Mouse (Mus musculus) small intestine, adult 2 months (tissue): Measurements from ENCODE around the gene Mboat2. TPM values are rescaled to one million over a fixed set of nuclear protein-coding genes. Genes with fewer than 3 reads are reported as not detected.

Experiments used
- H3K27ac ChIP-seq: fragments of 200-500 bp; 2 replicates; pipeline ENCODE4 v1.5.1; 2012; ENCODE audit warnings: low read depth, low read length, control low read depth, inconsistent platforms; ENCODE audit not compliant: insufficient read depth
- H3K27me3 ChIP-seq: fragments of 200-500 bp; 2 replicates; pipeline ENCODE4 v1.6.1; 2012; ENCODE audit warnings: mild to moderate bottlenecking, moderate library complexity, low read length, inconsistent platforms; ENCODE audit not compliant: control insufficient read depth, insufficient read depth
- H3K36me3 ChIP-seq: fragments of 200-500 bp; 2 replicates; pipeline ENCODE4 v1.6.1; 2012; ENCODE audit warnings: mild to moderate bottlenecking, low read length, control low read depth, inconsistent platforms; ENCODE audit not compliant: control insufficient read depth, insufficient read depth
- H3K4me1 ChIP-seq: fragments of 200-500 bp; 2 replicates; pipeline ENCODE4 v1.6.1; 2012; ENCODE audit warnings: low read length, inconsistent platforms, mixed read lengths; ENCODE audit not compliant: control insufficient read depth, insufficient read depth, insufficient read length
- H3K4me3 ChIP-seq: fragments of 200-500 bp; 2 replicates; pipeline ENCODE4 v1.5.1; 2012; ENCODE audit warnings: low read depth, mild to moderate bottlenecking, control low read depth, inconsistent platforms, low read length, moderate library complexity
- CTCF ChIP-seq: fragments of 200-500 bp; IDR thresholded peaks from 2 replicates; pipeline ENCODE4 v1.5.1; 2012; ENCODE audit warnings: low read depth, mild to moderate bottlenecking, control low read depth, inconsistent platforms, low read length, moderate library complexity, mixed read lengths; ENCODE audit not compliant: insufficient replicate concordance, insufficient read length; ENCODE audit errors: extremely low read depth
- POLR2A ChIP-seq: fragments of 200-500 bp; IDR thresholded peaks from 2 replicates; pipeline ENCODE4 v1.6.1; 2012; ENCODE audit warnings: low read depth, mild to moderate bottlenecking, control low read depth, inconsistent platforms, low read length, moderate library complexity
- WGBS: fragments of 180-500 bp; shearing (Covaris S2); methylation state at CpG from one replicate; pipeline ENCODE4 v1.1.7; 2018; 5-methylcytosine and 5-hydroxymethylcytosine counted together
- polyA plus RNA-seq: library from polyadenylated mRNA; depleted of rRNA; stranded (reverse); fragments of >200 nt; gene quantifications from 2 replicates; pipeline ENCODE4 v1.2.3, GENCODE M21; 2012

Mboat2 gene
- polyA plus RNA-seq, 1 experiment, result 0.55 TPM

- H3K4me3 ChIP-seq, result no peak overlapping the region
- no peaks in the 10 kb centered on the region for H3K4me1 ChIP-seq
- no peaks in the 10 kb centered on the region for H3K36me3 ChIP-seq
- H3K27ac ChIP-seq, result no peak overlapping the region
- no peak for TF ChIP-seq CTCF
- no peak for TF ChIP-seq POLR2A
- 85% methylated on average over 1 of the region's 1 CpGs for WGBS
- no peaks in the 10 kb centered on the region for H3K27me3 ChIP-seq
Measured at GRCm38 (mm10) chr12:24875908-24876307, 45.2 kb downstream of the Mboat2 start.

- WGBS, result 77% methylated on average over 7 of the region's 7 CpGs
- no peak overlapping the region for H3K4me3 ChIP-seq
- TF ChIP-seq POLR2A (no peak), CTCF (no peak)
- H3K27ac ChIP-seq, result no peak overlapping the region
- no peaks in the 10 kb centered on the region for H3K27me3 ChIP-seq
- H3K36me3 ChIP-seq, result no peaks in the 10 kb centered on the region
- no peaks in the 10 kb centered on the region for H3K4me1 ChIP-seq
Measured at GRCm38 (mm10) chr12:24877231-24877630, 46.6 kb downstream of the Mboat2 start.

- TF ChIP-seq POLR2A (no peak), CTCF (no peak)
- WGBS, result 86% methylated on average over 6 of the region's 6 CpGs
- no peaks in the 10 kb centered on the region for H3K4me1 ChIP-seq
- no peaks in the 10 kb centered on the region for H3K36me3 ChIP-seq
- H3K27me3 ChIP-seq, result no peaks in the 10 kb centered on the region
- no peak overlapping the region for H3K27ac ChIP-seq
- no peak overlapping the region for H3K4me3 ChIP-seq
Measured at GRCm38 (mm10) chr12:24878090-24878489, 47.4 kb downstream of the Mboat2 start.

- WGBS, result 54% methylated on average over 5 of the region's 5 CpGs
- Histone ChIP-seq H3K27ac (no peak overlapping the region), H3K36me3 (no peaks in the 10 kb centered on the region), H3K4me1 (no peaks in the 10 kb centered on the region), H3K4me3 (no peak overlapping the region), H3K27me3 (no peaks in the 10 kb centered on the region)
- no peak for TF ChIP-seq POLR2A
- TF ChIP-seq CTCF, result no peak
Measured at GRCm38 (mm10) chr12:24878735-24879362, 48.2 kb downstream of the Mboat2 start.

- Histone ChIP-seq H3K27ac (no peak overlapping the region), H3K4me3 (no peak overlapping the region), H3K36me3 (no peaks in the 10 kb centered on the region), H3K4me1 (no peaks in the 10 kb centered on the region), H3K27me3 (no peaks in the 10 kb centered on the region)
- WGBS, result 59% methylated on average over 10 of the region's 10 CpGs
- no peak for TF ChIP-seq POLR2A
- no peak for TF ChIP-seq CTCF
Measured at GRCm38 (mm10) chr12:24879613-24880029, 48.9 kb downstream of the Mboat2 start.

GRCm38 (mm10) chr12:24883279-24883678 is 52.6 kb downstream of the Mboat2 start:
- H3K4me1 ChIP-seq, result no peaks in the 10 kb centered on the region; the same call in 1 of the 2 replicates
- no peak overlapping the region for H3K4me3 ChIP-seq
- no peak overlapping the region for H3K27ac ChIP-seq
- WGBS, result 92% methylated on average over 3 of the region's 3 CpGs
- H3K36me3 ChIP-seq, result no peaks in the 10 kb centered on the region
- TF ChIP-seq CTCF, result no peak
- TF ChIP-seq POLR2A, result no peak
- no peaks in the 10 kb centered on the region for H3K27me3 ChIP-seq

- H3K27ac ChIP-seq, result no peak overlapping the region
- no peaks in the 10 kb centered on the region for H3K27me3 ChIP-seq
- H3K4me1 ChIP-seq, result peaks cover 19% of the 10 kb centered on the region
- H3K4me3 ChIP-seq, result no peak overlapping the region
- H3K36me3 ChIP-seq, result no peaks in the 10 kb centered on the region
- TF ChIP-seq POLR2A (no peak), CTCF (no peak)
Measured at GRCm38 (mm10) chr12:24886800-24887199, 56.1 kb downstream of the Mboat2 start.
